Mouse (Mus musculus): Measurements from ENCODE around the gene Btbd35f27. TPM values are rescaled to one million over a fixed set of nuclear protein-coding genes. Genes with fewer than 3 reads are reported as not detected.

Btbd35f27 gene
- polyA plus RNA-seq (2012): not detected in 2 replicates

DNA sequence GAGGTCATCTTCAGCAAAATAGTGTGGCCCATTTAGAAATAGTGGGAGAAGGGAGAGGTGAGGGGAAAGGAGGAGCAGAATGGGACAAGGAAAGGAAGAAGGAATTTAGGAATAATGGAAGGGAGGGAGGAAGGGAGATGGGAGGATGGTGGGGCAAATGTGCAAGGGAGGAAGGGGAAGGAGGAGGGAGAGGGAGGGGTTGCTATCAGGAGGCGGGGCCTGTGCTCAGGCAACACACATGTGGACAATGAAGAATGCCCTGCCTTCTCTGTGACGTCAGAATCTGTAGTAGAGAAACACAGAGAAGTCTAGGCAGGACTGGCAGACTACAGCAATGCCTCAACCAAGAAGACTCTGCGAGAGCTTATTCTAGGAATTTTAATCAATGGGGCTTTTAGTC, at the start of gene Btbd35f27:
TSS of gene Btbd35f27 (plus strand) at position 301 of the 400 bp plus-strand sequence.

Other genes with a start within 250 kb of the Btbd35f27 start
- 0.05 TPM in 1 of 2 replicates, not detected in the other for gene Btbd35f4, start 151.6 kb upstream of the Btbd35f27 start, polyA plus RNA-seq (2012)

Data from megakaryocyte-erythroid progenitor cell, adult 5 weeks (primary cell).